Mouse (Mus musculus): ENCODE measurements around the gene Entpd4b. TPM values are rescaled to one million over a fixed set of nuclear protein-coding genes. Genes with fewer than 3 reads are reported as not detected.
"Not testable (repeated sequence)": the region's sequence is repeated elsewhere in the genome, so short reads cannot be mapped to it uniquely, and the experiment has no call there.

The Entpd4b gene
- 10 to 100 TPM; 40.1 to 42.8 TPM for total RNA-seq (2021)

GRCm38 (mm10) chr14:69555110-69555831 is at the start of gene Entpd4b:
Gene Entpd4b (plus strand): TSS chr14:69555424.
- intact Hi-C loops (cut with DNase I); DNase-seq (ENCODE audit: low spot score in 2 of 2): not testable (repeated sequence)

- DNase-seq (ENCODE audit: low spot score in 2 of 2); intact Hi-C loops (cut with DNase I): not testable (repeated sequence)
These were observed 48.2 kb upstream of the Entpd4b start for GRCm38 (mm10) chr14:69507000-69507399.

DNA sequence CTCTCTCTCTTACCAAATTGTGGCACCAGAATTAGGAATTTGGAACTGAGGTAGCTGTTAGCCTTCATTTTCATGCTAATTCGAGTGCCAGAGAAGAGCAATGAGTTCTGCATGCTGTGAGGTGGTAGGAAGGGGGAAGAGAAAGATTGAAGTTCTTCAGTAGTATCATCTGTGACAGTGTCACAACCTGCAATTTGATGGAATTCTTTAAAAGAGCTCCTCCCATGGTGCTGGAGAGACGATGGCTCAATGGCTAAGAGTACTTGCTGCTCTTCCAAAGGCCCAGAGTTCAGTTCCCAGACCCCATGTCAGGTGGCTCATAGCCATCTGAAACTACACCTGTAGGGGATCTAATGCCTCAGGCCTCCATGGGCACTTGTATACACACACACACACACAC is 42.8 kb upstream of the Entpd4b start, which contains the start of gene Gm27179:
TSS of gene Gm27179 (minus strand) at position 101 of the 400 bp plus-strand sequence.
- DNase-seq (ENCODE audit: low spot score in 2 of 2); intact Hi-C loops (cut with DNase I): not testable (repeated sequence)

DNA sequence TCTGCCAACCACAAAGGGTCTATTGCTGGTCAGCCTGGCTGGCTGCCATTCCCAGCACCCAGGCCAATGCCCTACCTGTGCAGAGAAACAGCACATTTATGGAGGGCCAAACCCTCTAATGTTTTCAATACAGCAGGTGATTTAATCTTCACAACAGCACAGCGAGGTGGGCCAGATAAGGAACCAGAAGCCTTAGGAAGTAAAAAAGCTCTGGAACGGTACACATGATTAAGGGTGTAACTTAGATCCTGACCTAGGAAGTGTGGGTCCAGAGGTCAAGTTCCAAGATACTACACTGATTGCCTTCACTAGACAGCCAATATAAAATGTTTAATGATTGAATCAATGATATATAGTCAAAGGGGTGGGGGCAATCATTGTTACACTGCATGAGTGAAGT is 34.4 kb upstream of the Entpd4b start:
- intact Hi-C loops (cut with DNase I); DNase-seq (ENCODE audit: low spot score in 2 of 2): not testable (repeated sequence)

DNA sequence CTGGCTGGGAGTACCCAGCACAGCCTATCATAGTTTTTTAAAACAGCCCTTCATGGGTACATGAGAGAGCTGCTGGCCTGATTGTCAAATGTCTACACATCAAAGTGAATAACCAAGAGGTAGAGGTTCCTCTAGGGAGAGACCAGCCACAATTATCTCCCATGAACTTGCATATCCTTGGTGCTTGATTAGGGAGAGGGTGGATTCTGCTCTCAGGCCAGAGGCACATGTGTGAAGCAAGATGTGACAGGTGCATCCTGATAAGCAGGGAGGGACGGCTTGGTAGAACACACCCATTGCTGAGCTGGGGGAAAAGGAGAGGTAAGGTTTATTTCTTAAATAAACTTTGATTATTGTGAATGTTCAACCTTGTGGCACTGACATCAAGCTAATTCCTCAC is 32.2 kb upstream of the Entpd4b start:
- DNase-seq (ENCODE audit: low spot score in 2 of 2); intact Hi-C loops (cut with DNase I): not testable (repeated sequence)

DNA sequence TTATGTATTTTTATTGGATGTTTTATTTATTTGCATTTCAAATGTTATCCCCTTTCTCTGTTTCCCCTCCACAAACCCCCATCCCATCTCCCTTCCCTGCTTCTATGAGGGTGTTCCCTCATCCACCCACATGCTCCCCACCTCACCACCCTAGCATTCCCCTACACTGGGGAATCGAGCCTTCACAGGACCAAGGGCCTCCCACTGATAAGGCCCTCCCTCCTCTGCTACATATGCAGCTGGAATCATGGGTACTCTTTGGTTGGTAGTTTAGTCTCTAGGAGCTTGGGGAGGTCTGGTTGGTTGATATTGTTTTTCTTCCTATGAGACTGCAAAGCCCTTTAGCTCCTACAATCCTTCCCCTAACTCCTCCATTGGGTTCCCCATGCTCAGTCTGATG is 29.0 kb upstream of the Entpd4b start:
- intact Hi-C loops (cut with DNase I); DNase-seq (ENCODE audit: low spot score in 2 of 2): not testable (repeated sequence)

GRCm38 (mm10) chr14:69536539-69536938 is 18.7 kb upstream of the Entpd4b start:
- DNase-seq (ENCODE audit: low spot score in 2 of 2); intact Hi-C loops (cut with DNase I): not testable (repeated sequence)

- intact Hi-C loops (cut with DNase I); DNase-seq (ENCODE audit: low spot score in 2 of 2): not testable (repeated sequence)
These were observed 15.1 kb upstream of the Entpd4b start for GRCm38 (mm10) chr14:69540113-69540512.

DNA sequence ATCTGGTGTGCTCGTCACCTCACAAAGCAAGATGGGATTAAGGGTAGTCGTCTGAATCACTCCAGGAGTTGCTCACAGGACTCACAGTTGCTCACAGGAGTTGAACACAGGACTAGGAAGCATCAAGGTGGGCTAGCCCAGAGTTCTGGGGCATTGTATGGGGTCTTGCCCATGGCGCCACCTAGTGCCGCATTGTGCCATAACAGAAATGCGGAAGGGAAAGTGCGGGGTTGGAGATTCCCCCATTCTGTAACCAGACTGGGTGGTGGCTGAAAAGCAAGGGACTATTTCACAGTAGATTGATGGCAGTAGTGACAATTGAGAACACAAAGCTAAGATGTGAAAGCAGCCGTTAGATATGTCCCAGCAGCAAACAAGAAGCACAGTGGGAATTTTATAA is 12.5 kb upstream of the Entpd4b start:
- DNase-seq (ENCODE audit: low spot score in 2 of 2); intact Hi-C loops (cut with DNase I): not testable (repeated sequence)

- DNase-seq (ENCODE audit: low spot score in 2 of 2); intact Hi-C loops (cut with DNase I): not testable (repeated sequence)
These were observed 11.2 kb upstream of the Entpd4b start for GRCm38 (mm10) chr14:69544033-69544432.

- intact Hi-C loops (cut with DNase I) = not testable (repeated sequence)
These were observed 10.2 kb upstream of the Entpd4b start for GRCm38 (mm10) chr14:69545052-69545451.

DNA sequence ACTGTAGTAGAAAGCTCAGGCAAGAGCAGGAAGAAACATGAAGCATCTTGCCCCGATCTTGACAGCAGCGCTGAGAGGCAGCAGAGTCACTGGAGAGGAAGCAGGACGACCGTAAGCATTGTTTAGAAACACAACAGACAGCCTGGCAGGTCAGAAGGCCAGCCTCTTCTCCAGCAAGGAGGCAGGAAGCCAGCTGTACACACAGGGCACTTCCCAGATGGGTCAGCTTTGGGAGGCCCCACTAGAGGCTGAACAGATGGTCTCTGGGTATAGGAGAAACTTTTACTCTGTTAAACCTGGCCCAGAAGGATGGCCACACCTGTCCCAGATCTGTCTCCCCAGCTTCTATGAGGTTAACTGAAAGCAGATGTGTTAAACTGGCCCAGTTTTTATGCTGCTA is 7.9 kb upstream of the Entpd4b start:
- DNase-seq (ENCODE audit: low spot score in 2 of 2); intact Hi-C loops (cut with DNase I): not testable (repeated sequence)

More at GRCm38 (mm10) chr14:69545052-69545451, 10.2 kb upstream of the Entpd4b start:
- not testable (repeated sequence) for DNase-seq (ENCODE audit: low spot score in 2 of 2)

- DNase-seq (ENCODE audit: low spot score in 2 of 2); intact Hi-C loops (cut with DNase I): not testable (repeated sequence)
These were observed 1.6 kb downstream of the Entpd4b start for GRCm38 (mm10) chr14:69556820-69557219.

DNA sequence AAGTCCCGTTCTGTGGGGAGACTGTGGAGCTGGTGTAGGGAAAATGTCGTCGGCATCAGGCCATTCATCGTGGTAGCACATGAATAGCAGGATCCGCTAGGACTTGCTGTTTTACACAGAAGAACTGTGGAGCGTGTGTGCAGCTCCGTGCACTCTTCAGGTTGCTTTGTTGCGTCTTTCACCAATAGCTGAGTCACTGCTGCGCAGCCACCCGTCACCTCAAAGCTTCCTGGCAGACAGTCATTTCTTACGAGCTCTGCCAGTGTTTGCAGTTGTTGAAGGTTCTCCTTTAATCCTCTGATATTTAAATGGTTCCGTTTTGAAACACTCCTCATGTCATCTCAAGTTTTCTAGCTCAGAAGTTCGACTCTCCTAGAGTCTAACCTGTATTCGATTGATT is 2.3 kb downstream of the Entpd4b start:
- DNase-seq (ENCODE audit: low spot score in 2 of 2); intact Hi-C loops (cut with DNase I): not testable (repeated sequence)

Other genes starting within 250 kb of the Entpd4b start
- 10 to 100 TPM; 10.1 to 10.5 TPM for gene Gm16867, start 52.1 kb upstream of the Entpd4b start, total RNA-seq (2021)
- not detected for gene Gm27179, start 42.9 kb upstream of the Entpd4b start, total RNA-seq (2021)

Measured in left cerebral cortex, postnatal 36 days (tissue).